Mouse (Mus musculus): ENCODE data around the gene Cyp2w1.
"Not testable (repeated sequence)": the region's sequence is repeated elsewhere in the genome, so short reads cannot be mapped to it uniquely, and the experiment has no call there.

Gene Cyp2w1

GRCm38 (mm10) chr5:139332590-139333272 is 19.7 kb upstream of the Cyp2w1 start:
- DNase-seq (ENCODE audit: low read depth), result no peak

GRCm38 (mm10) chr5:139333301-139334013 is 19.0 kb upstream of the Cyp2w1 start:
- no peak for DNase-seq (ENCODE audit: low read depth)

GRCm38 (mm10) chr5:139334394-139334793 is 18.0 kb upstream of the Cyp2w1 start:
- not testable (repeated sequence) for DNase-seq (ENCODE audit: low read depth)

GRCm38 (mm10) chr5:139335634-139336033 is 16.8 kb upstream of the Cyp2w1 start:
- no peak for DNase-seq (ENCODE audit: low read depth)

GRCm38 (mm10) chr5:139337826-139338370 is 14.5 kb upstream of the Cyp2w1 start:
- no peak for DNase-seq (ENCODE audit: low read depth)

GRCm38 (mm10) chr5:139338403-139338802 is 14.0 kb upstream of the Cyp2w1 start:
- no peak for DNase-seq (ENCODE audit: low read depth)

GRCm38 (mm10) chr5:139338891-139339290 is 13.5 kb upstream of the Cyp2w1 start:
- DNase-seq (ENCODE audit: low read depth), result no peak

- DNase-seq (ENCODE audit: low read depth), result peak; percentile 90
Observed at GRCm38 (mm10) chr5:139344021-139344686, 8.3 kb upstream of the Cyp2w1 start.

- peak; percentile 96 for DNase-seq (ENCODE audit: low read depth)
Observed at GRCm38 (mm10) chr5:139344687-139345363, 7.6 kb upstream of the Cyp2w1 start.

- no peak for DNase-seq (ENCODE audit: low read depth)
Observed at GRCm38 (mm10) chr5:139345364-139345714, 7.1 kb upstream of the Cyp2w1 start.

GRCm38 (mm10) chr5:139347225-139347624 is 5.2 kb upstream of the Cyp2w1 start:
- no peak for DNase-seq (ENCODE audit: low read depth)

GRCm38 (mm10) chr5:139349713-139350112 is 2.7 kb upstream of the Cyp2w1 start:
- DNase-seq (ENCODE audit: low read depth), result no peak

GRCm38 (mm10) chr5:139351134-139351533 is 1.3 kb upstream of the Cyp2w1 start, which contains the start of gene Cox19:
Gene Cox19, minus strand, starts transcription at chr5:139351418.
- no peak for DNase-seq (ENCODE audit: low read depth)

- no peak for DNase-seq (ENCODE audit: low read depth)
Observed at GRCm38 (mm10) chr5:139351628-139352027, 789 bp upstream of the Cyp2w1 start.

- DNase-seq (ENCODE audit: low read depth), result peak; percentile 86
Observed at GRCm38 (mm10) chr5:139353496-139353895, 1.1 kb downstream of the Cyp2w1 start.

- DNase-seq (ENCODE audit: low read depth), result no peak
Observed at GRCm38 (mm10) chr5:139353946-139354345, 1.5 kb downstream of the Cyp2w1 start.

- DNase-seq (ENCODE audit: low read depth), result peak; percentile 84
Observed at GRCm38 (mm10) chr5:139355235-139355772, 2.9 kb downstream of the Cyp2w1 start.

GRCm38 (mm10) chr5:139358653-139359052 is 6.2 kb downstream of the Cyp2w1 start:
- peak; percentile 67 for DNase-seq (ENCODE audit: low read depth)

- no peak for DNase-seq (ENCODE audit: low read depth)
Observed at GRCm38 (mm10) chr5:139359244-139359643, 6.8 kb downstream of the Cyp2w1 start.

GRCm38 (mm10) chr5:139363858-139364257 is 11.4 kb downstream of the Cyp2w1 start:
- DNase-seq (ENCODE audit: low read depth), result no peak

GRCm38 (mm10) chr5:139364260-139364910 is 12.0 kb downstream of the Cyp2w1 start:
- DNase-seq (ENCODE audit: low read depth), result peak; percentile 93
